Mouse (Mus musculus): ENCODE data around the gene Phldb2.

GRCm38 (mm10) chr16:45841806-45842205 is 111.6 kb downstream of the Phldb2 start:
- TF ChIP-seq CTCF (IDR thresholded peaks at IDR 0.05; ENCODE audit: borderline replicate concordance, insufficient read depth, low read depth, low read length) (no peak), POLR2A (IDR thresholded peaks at IDR 0.05; ENCODE audit: borderline replicate concordance, insufficient read depth, low read length) (no peak)

All from cerebellum, adult 2 months (tissue).